17 mouse cellular contexts compared by ENCODE assay signal in genomic region chr4:64083858-64084257, GRCm38 (mm10). TPM values are rescaled to one million over a fixed set of nuclear protein-coding genes. Genes with fewer than 3 reads are reported as not detected.
DNase-seq lines count a peak whose midpoint lies in the region; ATAC-seq and TF ChIP-seq lines count a peak whose summit lies in the region.
"Had no signal": no experiment of that assay in that cellular context is flagged by ENCODE, and none has a peak within 500 bp of the region (broad histone marks: within the 10 kb centered on the region; RNA-seq: fewer than 3 reads in every experiment).

No protein-coding gene starts in this region.

- no peak overlapping the region for H3K9ac ChIP-seq in midbrain, embryonic 15.5 days
- H3K9ac ChIP-seq: embryonic facial prominence, embryonic 13.5 days; midbrain, embryonic 12.5 days had no signal

- H3K4me2 ChIP-seq in midbrain, embryonic 15.5 days = no peak overlapping the region
- H3K4me2 ChIP-seq: embryonic facial prominence, embryonic 13.5 days; midbrain, embryonic 12.5 days had no signal

- no peaks in the 10 kb centered on the region for H3K4me1 ChIP-seq in midbrain, embryonic 15.5 days
- H3K4me1 ChIP-seq: embryonic facial prominence, embryonic 13.5 days; heart, embryonic 10.5 days; midbrain, embryonic 12.5 days had no signal

- ATAC-seq in midbrain, embryonic 15.5 days (replicated peaks) = no peak
- ATAC-seq in monocyte, adult 5-6 weeks (replicated peaks; ENCODE audit: insufficient number of reproducible peaks, low FRiP score, low TSS enrichment, poor library complexity, severe bottlenecking) = no peak
- ATAC-seq: hindbrain, postnatal 0 days had no signal

- no peaks in the 10 kb centered on the region for H3K79me2 ChIP-seq in C2C12 (ENCODE audit: control insufficient read depth, insufficient read depth)

- no peaks in the 10 kb centered on the region for H3K9me3 ChIP-seq in midbrain, embryonic 15.5 days
- H3K9me3 ChIP-seq: embryonic facial prominence, embryonic 13.5 days; heart, embryonic 10.5 days; midbrain, embryonic 12.5 days had no signal

- no peak for TF ChIP-seq CTCF in C2C12 (IDR thresholded peaks at IDR 0.05; ENCODE audit: control insufficient read depth, insufficient read depth, insufficient read length)

- H3K27me3 ChIP-seq in C2C12 (ENCODE audit: control insufficient read depth, insufficient read depth, insufficient read length) = no peaks in the 10 kb centered on the region
- H3K27me3 ChIP-seq in midbrain, embryonic 15.5 days (replicated peaks) = no peaks in the 10 kb centered on the region
- H3K27me3 ChIP-seq: embryonic facial prominence, embryonic 13.5 days; midbrain, embryonic 12.5 days had no signal

- DNase-seq in kidney, postnatal 10 days = peak; percentile 8
- DNase-seq in kidney, adult 18-20 months = no peak
- peak; percentile 8 for DNase-seq in embryo, embryonic 11.5 days (ENCODE audit: low read depth, low spot score)
- peak; percentile 56 for DNase-seq in mesoderm, embryonic 11.5 days (ENCODE audit: low read depth, low spot score)
- DNase-seq: adrenal gland, postnatal 10 days; cerebellum, adult 11-12 months; cerebellum, postnatal 25 days; gastrocnemius, adult 2 months; kidney, adult 8-10 months; retina, postnatal 1 day had no signal

- 82% methylated on average over 5 of the region's 5 CpGs for WGBS in midbrain, embryonic 15.5 days

- no peak overlapping the region for H3K4me3 ChIP-seq in C2C12 (ENCODE audit: insufficient read depth, poor library complexity, severe bottlenecking)
- H3K4me3 ChIP-seq in midbrain, embryonic 15.5 days = no peak overlapping the region
- H3K4me3 ChIP-seq: embryonic facial prominence, embryonic 13.5 days; gastrocnemius, adult 2 months; heart, embryonic 10.5 days; midbrain, embryonic 12.5 days had no signal

- H3K79me3 ChIP-seq in C2C12 (ENCODE audit: low read depth) = no peaks in the 10 kb centered on the region

- no peak overlapping the region for H3ac ChIP-seq in C2C12 (ENCODE audit: control insufficient read depth, insufficient read length, low read depth)

- no peaks in the 10 kb centered on the region for H3K36me3 ChIP-seq in C2C12 (ENCODE audit: control insufficient read depth, insufficient read depth)
- H3K36me3 ChIP-seq in midbrain, embryonic 15.5 days (replicated peaks) = no peaks in the 10 kb centered on the region
- H3K36me3 ChIP-seq: embryonic facial prominence, embryonic 13.5 days; heart, embryonic 10.5 days; midbrain, embryonic 12.5 days had no signal

- no peak overlapping the region for H3K27ac ChIP-seq in midbrain, embryonic 15.5 days
- H3K27ac ChIP-seq: embryonic facial prominence, embryonic 13.5 days; gastrocnemius, adult 2 months; heart, embryonic 10.5 days; hindbrain, postnatal 0 days; midbrain, embryonic 12.5 days had no signal

TF ChIP-seq in C2C12, 6 proteins besides CTCF, POLR2A, EP300 and RAD21:
- TF ChIP-seq MYOG (IDR thresholded peaks at IDR 0.05; ENCODE audit: control insufficient read depth, extremely low read depth, insufficient read length) = no peak
- no peak for TF ChIP-seq CEBPB (IDR thresholded peaks at IDR 0.05; ENCODE audit: low read depth)
- no peak for TF ChIP-seq USF1 (IDR thresholded peaks at IDR 0.05; ENCODE audit: low read depth)
- TF ChIP-seq MYOD1 (IDR thresholded peaks at IDR 0.05; ENCODE audit: control insufficient read depth, insufficient read length, low read depth) = peak; percentile 93
- TF ChIP-seq MAX (IDR thresholded peaks at IDR 0.05) = no peak
- TF ChIP-seq FOSL1 (IDR thresholded peaks at IDR 0.05; ENCODE audit: insufficient read depth, low read length, poor library complexity, severe bottlenecking) = peak; percentile 41

RNA-seq across cellular contexts. Expression of gene Tnc, which starts 37.0 kb away (rescaled TPM):
- 29.5 TPM for polyA plus RNA-seq in C2C12 (2012; fragmentation: generic; extraction: Trizol)
- 52.6 and 63.1 TPM in 2 replicates for polyA plus RNA-seq in midbrain, embryonic 15.5 days (2015; fragmentation: Nextera tagmentation; extraction: Ambion mirVana)
- not detected in 3 replicates for total RNA-seq in monocyte, adult 5-6 weeks (2017)
